Mouse (Mus musculus) hindbrain, embryonic 16.5 days (tissue): ENCODE measurements around the gene Rab2b. TPM values are rescaled to one million over a fixed set of nuclear protein-coding genes. Genes with fewer than 3 reads are reported as not detected.

Source experiments
- ATAC-seq: fragments of 200-750 bp; cut with Nextera tagmentation; 2 replicates; pipeline ENCODE4 v1.8.0; 2017; ENCODE audit warnings: moderate TSS enrichment, moderate library complexity
- H3K27ac ChIP-seq: fragments of 300-500 bp; sonication (generic); 2 replicates; pipeline ENCODE4 v1.5.1; 2014; ENCODE audit warnings: low read depth, mild to moderate bottlenecking, control low read depth, low read length, moderate library complexity
- H3K27me3 ChIP-seq: fragments of 300-500 bp; sonication (generic); replicated peaks from 2 replicates; pipeline ENCODE4 v1.6.1; 2014; ENCODE audit warnings: low read length; ENCODE audit not compliant: control insufficient read depth, insufficient read depth
- H3K36me3 ChIP-seq: fragments of 300-500 bp; sonication (generic); 2 replicates; pipeline ENCODE4 v1.6.1; 2014; ENCODE audit warnings: mild to moderate bottlenecking, low read length, moderate library complexity, mixed read lengths; ENCODE audit not compliant: control insufficient read depth, insufficient read depth
- H3K4me1 ChIP-seq: fragments of 300-500 bp; sonication (generic); 2 replicates; pipeline ENCODE4 v1.6.1; 2014; ENCODE audit warnings: low read depth, low read length; ENCODE audit not compliant: control insufficient read depth, insufficient read depth
- H3K4me2 ChIP-seq: fragments of 300-500 bp; sonication (generic); 2 replicates; pipeline ENCODE4 v1.6.1; 2014; ENCODE audit warnings: mild to moderate bottlenecking, low read length, control low read depth, moderate library complexity
- H3K4me3 ChIP-seq: fragments of 300-500 bp; sonication (generic); 2 replicates; pipeline ENCODE4 v1.5.1; 2014; ENCODE audit warnings: mild to moderate bottlenecking, low read length, control low read depth, moderate library complexity
- H3K9ac ChIP-seq: fragments of 300-500 bp; sonication (generic); 2 replicates; pipeline ENCODE4 v1.6.1; 2014; ENCODE audit warnings: low read depth, mild to moderate bottlenecking, control low read depth, low read length, moderate library complexity
- H3K9me3 ChIP-seq: fragments of 300-500 bp; sonication (generic); 2 replicates; pipeline ENCODE4 v1.6.1; 2014; ENCODE audit warnings: mild to moderate bottlenecking, low read length, moderate library complexity; ENCODE audit not compliant: control insufficient read depth
- WGBS: fragments of 180-500 bp; shearing (Covaris S2); extraction: QIAGEN DNeasy Blood & Tissue Kit; methylation state at CpG from one replicate; pipeline ENCODE4 v1.1.7; 2014; 5-methylcytosine and 5-hydroxymethylcytosine counted together
- polyA plus RNA-seq: library from polyadenylated mRNA; unstranded; fragments of >200 nt; fragmentation: Nextera tagmentation; extraction: Ambion mirVana; gene quantifications from 2 replicates; pipeline ENCODE4 v1.2.1, GENCODE M21; 2015

Gene Rab2b
- polyA plus RNA-seq = 55.5 and 59.0 TPM in 2 replicates

DNA sequence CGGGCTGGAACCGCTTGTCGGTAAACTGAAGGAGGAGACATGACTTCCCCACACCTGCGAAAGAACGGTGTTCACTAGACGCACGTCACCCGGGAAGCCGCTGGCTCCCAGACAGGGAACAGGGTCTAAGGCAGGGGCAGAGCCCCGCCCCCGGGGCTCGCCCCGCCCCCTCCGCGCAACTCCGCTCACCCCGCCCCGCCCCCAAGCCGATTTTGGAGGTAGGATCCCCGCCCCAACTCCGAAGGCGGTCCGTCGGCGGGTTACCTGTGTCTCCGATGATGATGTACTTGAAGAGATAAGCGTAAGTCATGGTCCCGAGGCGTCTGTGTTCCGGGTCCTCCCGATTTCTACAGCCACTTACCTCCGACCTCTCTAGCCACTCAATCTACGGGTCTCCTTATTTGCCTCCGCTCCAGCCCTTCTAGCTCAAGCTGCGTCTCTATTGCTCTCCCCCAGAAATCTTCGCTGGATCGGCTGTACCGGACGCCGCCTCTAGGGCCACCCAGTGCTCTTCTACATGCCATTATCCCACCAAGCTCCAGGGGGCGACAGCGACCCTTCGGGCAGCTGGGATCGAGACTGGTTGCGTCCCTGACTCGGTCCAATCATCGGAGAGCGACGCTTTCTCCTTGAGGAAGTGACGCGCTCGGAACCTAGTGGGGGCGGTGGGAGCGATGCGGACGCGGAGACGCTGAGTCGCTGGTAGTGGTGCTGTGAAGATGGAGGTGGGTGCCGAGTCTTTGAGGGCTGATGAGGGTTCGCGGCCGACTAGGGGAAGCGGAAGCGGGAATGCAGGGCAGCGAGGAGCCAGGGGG, at the start of gene Rab2b, which contains the start of gene Tox4:
Rab2b (minus strand) TSS at position 614 of the 815 bp plus-strand sequence.
Tox4 (plus strand) TSS at position 215 of the 815 bp plus-strand sequence.
- under 1% methylated on average over 59 of the region's 66 CpGs for WGBS
- Histone ChIP-seq H3K4me3 (peak within 1 kb of the TSS; percentile 90), H3K4me1 (peaks cover 10% of the 10 kb centered on the region), H3K9ac (peak within 1 kb of the TSS; percentile 89), H3K27ac (peak within 1 kb of the TSS; percentile 84), H3K27me3 (no peaks in the 10 kb centered on the region), H3K4me2 (peak within 1 kb of the TSS; percentile 70), H3K36me3 (peaks cover 10% of the 10 kb centered on the region; the same call in 1 of the 2 replicates), H3K9me3 (no peaks in the 10 kb centered on the region)
- peak; percentile 99 for ATAC-seq

DNA sequence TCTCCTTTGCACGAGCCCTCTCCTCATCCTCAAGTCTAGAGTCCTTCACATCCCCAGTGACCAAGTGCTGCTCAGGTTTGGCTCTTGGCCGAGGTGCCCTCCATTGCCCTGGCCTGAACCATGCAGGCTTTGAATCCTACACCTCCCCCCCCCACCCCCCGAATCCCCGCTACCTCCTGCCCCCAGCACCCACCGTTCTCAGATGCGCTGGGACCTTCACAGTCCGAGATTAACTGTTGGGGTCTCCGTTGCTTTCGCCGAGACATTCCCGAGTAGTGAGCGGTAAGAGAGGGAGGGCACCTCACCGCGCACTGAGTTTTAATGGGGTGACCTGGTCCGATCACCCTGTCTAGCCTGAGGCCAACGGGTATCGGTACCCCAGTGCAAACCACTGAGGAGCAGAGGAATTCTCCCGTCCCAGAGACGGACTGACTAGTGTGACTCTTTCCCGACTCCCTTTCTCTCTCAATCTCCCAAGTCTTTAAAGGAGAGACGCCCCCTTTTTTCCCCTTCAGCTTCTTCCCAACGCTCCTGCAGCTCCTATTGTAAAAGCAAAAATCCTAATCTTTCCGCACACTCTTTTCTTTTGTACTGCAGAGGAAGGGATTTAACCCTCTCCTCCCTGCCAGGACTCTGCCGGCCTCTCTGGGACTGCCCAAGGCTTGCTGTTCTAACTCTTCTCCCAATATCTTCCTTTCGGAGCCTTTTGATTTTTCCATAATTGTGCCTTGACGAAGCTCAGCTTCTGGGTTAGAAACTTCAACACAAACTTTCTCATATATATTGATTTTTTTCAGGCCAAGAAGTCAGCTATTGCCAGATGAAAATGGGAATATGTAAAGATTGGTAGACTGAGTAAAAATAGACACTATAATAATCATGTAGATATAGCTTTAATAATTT, 48.8 kb upstream of the Rab2b start, which contains the start of gene Sall2:
Sall2 (minus strand) TSS at position 853 of the 903 bp plus-strand sequence.
- no peaks in the 10 kb centered on the region for H3K36me3 ChIP-seq
- peak within 1 kb of the TSS; percentile 80 for H3K27ac ChIP-seq
- H3K4me2 ChIP-seq = peak within 1 kb of the TSS; percentile 69
- H3K27me3 ChIP-seq = no peaks in the 10 kb centered on the region
- H3K9ac ChIP-seq = peak within 1 kb of the TSS; percentile 63
- H3K9me3 ChIP-seq = no peaks in the 10 kb centered on the region
- WGBS = 1% methylated on average over 26 of the region's 26 CpGs
- peak; percentile 83 for ATAC-seq
- peaks cover 13% of the 10 kb centered on the region for H3K4me1 ChIP-seq
- peak within 1 kb of the TSS; percentile 50 for H3K4me3 ChIP-seq

DNA sequence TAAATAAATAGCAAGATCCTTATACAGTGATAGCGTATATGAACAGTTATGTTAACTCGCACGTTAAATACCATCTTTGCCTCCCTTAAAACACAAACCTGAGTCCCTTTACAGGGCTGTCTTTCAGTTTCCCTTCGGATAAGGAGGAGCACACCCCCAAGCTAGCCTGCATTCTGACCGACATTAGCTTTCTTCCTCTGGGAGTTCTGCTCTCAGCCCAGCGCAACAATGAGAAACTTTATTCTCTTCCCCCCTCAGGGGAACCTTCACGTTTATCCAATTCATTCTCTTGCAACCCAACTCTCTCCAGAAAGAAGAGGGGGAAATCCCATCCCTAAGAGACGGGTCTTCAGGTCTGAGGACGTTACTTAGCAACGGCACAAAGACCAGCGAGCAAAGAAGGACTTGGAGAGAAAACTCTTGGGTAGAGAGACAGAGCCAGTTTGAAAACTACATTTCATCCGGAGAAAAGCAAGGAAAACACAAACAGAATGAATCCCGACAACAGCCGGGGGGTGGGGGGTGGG, 48.1 kb upstream of the Rab2b start:
- ATAC-seq = peak; percentile 87
- Histone ChIP-seq H3K4me1 (peaks cover 13% of the 10 kb centered on the region), H3K4me3 (peak overlapping the region; percentile 50), H3K4me2 (peak overlapping the region; percentile 69), H3K9ac (peak overlapping the region; percentile 63), H3K27me3 (no peaks in the 10 kb centered on the region), H3K9me3 (no peaks in the 10 kb centered on the region), H3K27ac (peak overlapping the region; percentile 80), H3K36me3 (no peaks in the 10 kb centered on the region)
- under 1% methylated on average over 14 of the region's 14 CpGs for WGBS

DNA sequence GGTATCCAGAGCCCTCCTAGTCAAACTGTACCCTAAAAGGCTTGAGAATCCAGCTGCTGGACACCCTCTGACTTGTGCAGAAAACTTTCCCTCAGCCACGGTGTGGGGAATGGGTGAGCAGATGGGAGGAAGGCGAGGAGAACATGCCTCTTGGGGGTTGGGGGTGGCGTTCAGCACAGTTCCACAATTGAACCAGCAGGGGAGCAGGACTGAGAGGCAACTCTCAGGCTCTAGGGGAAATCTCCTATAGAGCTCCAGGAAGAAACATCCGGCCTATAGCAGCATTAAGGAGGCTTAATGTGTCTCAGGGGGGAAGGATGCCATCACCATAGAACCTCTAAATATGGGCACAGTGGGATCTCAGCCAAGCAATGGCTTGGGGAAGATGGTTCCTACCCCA, 46.5 kb upstream of the Rab2b start:
- no peak overlapping the region for H3K9ac ChIP-seq

DNA sequence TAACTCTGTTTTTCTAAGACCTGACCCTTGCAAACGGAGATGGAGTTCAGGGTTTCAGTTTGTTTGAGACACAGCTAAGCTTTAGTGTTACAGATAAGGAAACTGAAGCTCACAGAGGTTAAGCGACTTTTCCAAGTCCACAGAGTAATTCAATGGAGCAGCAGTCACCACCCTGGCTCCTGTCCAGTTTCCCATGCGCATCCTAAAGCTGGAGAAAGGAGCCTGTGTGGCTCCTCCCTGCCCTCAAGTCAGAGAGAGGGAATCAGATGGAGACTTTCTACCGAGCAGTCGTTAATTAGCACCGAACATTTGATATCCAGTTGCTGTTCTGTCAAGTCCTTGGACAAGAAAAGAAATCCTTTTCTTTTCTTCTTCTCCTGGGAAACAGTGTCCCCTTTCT, 40.0 kb upstream of the Rab2b start:
- no peak overlapping the region for H3K4me3 ChIP-seq
- no peaks in the 10 kb centered on the region for H3K27me3 ChIP-seq
- peaks cover 15% of the 10 kb centered on the region for H3K4me1 ChIP-seq
- H3K27ac ChIP-seq = no peak overlapping the region
- WGBS = 50% methylated on average over 6 of the region's 6 CpGs
- H3K4me2 ChIP-seq = no peak overlapping the region
- ATAC-seq = no peak
- no peaks in the 10 kb centered on the region for H3K9me3 ChIP-seq
- 0 out of 2 replicates have a peak, but pooled peaks cover 2% of the 10 kb centered on the region for H3K36me3 ChIP-seq
- no peak overlapping the region for H3K9ac ChIP-seq

More for the DNA sequence above, 46.5 kb upstream of the Rab2b start:
- H3K36me3 ChIP-seq = no peaks in the 10 kb centered on the region
- 1% methylated on average over 4 of the region's 4 CpGs for WGBS
- peaks cover 13% of the 10 kb centered on the region for H3K4me1 ChIP-seq
- no peaks in the 10 kb centered on the region for H3K9me3 ChIP-seq
- H3K27ac ChIP-seq = no peak overlapping the region
- no peak overlapping the region for H3K4me3 ChIP-seq
- no peaks in the 10 kb centered on the region for H3K27me3 ChIP-seq
- ATAC-seq = no peak
- peak overlapping the region; percentile 69 for H3K4me2 ChIP-seq

DNA sequence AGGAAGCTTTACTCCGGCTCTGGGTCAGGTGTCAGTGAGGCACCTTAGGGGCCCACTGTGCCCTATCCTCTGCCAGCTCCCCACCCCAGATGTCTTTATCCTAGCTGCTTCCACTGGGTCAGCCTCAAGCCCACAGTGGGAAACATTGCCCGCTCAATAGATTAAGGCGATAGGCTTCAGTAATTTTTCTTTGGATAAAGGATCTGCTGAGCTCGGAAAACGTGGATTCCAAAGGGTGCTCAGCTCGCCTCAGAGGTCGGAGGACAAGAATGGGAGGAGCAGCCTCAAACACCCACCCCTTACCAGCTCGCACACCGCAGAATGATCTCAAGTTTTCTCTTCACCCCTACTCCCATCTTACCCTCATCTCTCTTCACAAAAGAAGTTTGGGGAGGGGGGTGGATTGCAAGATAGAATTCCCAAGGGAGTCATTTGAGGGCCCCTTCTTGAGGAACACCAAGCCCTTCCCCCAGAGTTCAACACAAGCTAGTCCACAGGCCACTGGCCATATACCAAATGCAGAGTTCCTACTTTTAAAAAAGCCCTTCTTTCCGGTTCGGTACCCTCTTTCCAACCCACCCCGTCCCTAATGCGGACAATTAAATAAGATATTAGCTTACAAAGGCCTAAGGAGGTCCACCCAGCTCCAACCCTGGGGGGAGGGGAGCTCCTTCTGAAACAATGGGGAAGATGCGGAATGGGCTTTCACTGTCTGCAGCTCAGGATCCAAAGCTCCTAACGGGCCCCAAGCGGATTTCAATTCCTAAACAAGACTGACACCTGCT, 37.3 kb upstream of the Rab2b start:
- Histone ChIP-seq H3K4me2 (peak overlapping the region; percentile 93), H3K9ac (peak overlapping the region; percentile 87), H3K4me3 (peak overlapping the region; percentile 61), H3K36me3 (peaks cover 20% of the 10 kb centered on the region), H3K4me1 (peaks cover 39% of the 10 kb centered on the region), H3K27ac (peak overlapping the region; percentile 94), H3K9me3 (no peaks in the 10 kb centered on the region), H3K27me3 (no peaks in the 10 kb centered on the region)
- peak; percentile 83 for ATAC-seq
- 4% methylated on average over 15 of the region's 16 CpGs for WGBS

DNA sequence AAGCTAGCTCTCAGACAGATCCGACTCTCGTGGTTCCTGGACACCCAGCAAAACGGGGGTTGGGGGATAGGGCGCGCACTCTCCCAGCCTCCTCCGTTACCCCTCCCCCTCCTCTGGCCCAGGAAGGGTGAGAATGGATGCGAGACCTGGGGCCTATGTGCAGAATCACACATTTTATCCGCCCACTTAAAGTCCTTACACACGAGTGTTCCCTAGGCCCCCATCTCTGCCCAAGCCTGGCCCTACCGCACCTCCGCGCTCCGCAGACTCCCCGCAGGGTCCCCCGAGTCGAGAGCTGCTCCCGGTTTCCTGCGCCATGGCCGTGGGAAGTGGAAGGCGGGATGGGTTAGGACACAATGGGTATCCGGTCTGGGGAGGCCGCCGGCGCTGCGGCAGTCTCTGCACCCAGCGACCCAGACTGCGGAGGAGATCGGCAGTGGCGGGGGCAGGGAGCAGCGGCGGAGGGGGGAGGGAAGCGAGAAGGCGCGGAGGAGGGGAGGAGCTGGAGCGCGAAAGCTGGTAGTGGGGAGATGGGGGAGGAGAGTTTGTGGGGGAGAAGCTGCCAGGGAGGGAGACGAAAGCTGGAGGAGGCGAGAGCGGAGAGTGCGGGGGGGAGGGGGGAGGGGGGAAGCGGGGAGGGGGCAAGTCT, 36.6 kb upstream of the Rab2b start:
- Histone ChIP-seq H3K4me2 (peak overlapping the region; percentile 93), H3K36me3 (peaks cover 21% of the 10 kb centered on the region), H3K27me3 (no peaks in the 10 kb centered on the region), H3K9ac (peak overlapping the region; percentile 87), H3K27ac (peak overlapping the region; percentile 94), H3K4me1 (peaks cover 45% of the 10 kb centered on the region), H3K4me3 (peak overlapping the region; percentile 61), H3K9me3 (no peaks in the 10 kb centered on the region)
- peak; percentile 86 for ATAC-seq
- WGBS = 0% methylated on average over 38 of the region's 41 CpGs

DNA sequence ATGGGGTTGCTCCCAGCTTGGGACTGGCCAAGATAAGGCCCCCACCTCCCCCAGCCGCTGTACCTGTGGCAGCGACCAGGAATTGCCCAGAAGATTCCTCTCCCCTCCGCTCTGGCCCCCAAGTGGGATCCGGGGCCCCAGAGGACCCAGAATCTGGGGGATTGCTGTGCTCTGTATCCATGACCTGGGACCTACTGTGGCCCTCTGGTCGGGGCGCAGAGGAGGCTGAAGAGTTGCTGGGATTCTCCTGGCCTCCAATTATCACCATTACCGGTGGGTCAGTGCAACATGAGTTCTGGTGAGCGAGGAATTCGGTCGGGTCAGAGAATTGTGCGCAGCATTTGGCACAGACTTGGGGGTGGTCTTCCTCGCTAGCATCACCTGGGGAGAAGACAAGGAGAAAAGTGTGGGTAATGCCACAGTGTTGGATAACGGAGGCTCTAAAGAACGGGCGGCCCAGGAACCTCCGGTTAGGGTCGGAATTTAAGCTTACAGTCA, 36.0 kb upstream of the Rab2b start:
- Histone ChIP-seq H3K9me3 (no peaks in the 10 kb centered on the region), H3K9ac (peak overlapping the region; percentile 87), H3K4me1 (peaks cover 45% of the 10 kb centered on the region), H3K4me3 (peak overlapping the region; percentile 61), H3K27ac (peak overlapping the region; percentile 94), H3K36me3 (peaks cover 21% of the 10 kb centered on the region), H3K27me3 (no peaks in the 10 kb centered on the region), H3K4me2 (peak overlapping the region; percentile 93)
- peak; percentile 0; the same call in 1 of the 2 replicates for ATAC-seq
- WGBS = 6% methylated on average over 17 of the region's 17 CpGs
